Mouse (Mus musculus): ENCODE data around the gene Sh2d2a.
A peak's percentile ranks its signal among the peaks of the same experiment; 100 is the strongest.

- TF ChIP-seq CTCF (IDR thresholded peaks at IDR 0.05; ENCODE audit: borderline replicate concordance, insufficient read depth, low read length) (no peak), POLR2A (IDR thresholded peaks at IDR 0.05; ENCODE audit: low read depth, low read length) (peak; percentile 67)
Observed at GRCm38 (mm10) chr3:87885281-87886003, 38.9 kb downstream of the Sh2d2a start, which contains the start of gene Prcc.

Measured in embryonic fibroblast, embryonic 13.5 days (primary cell).